Mouse (Mus musculus): ENCODE results near the gene Arhgap10. TPM values are rescaled to one million over a fixed set of nuclear protein-coding genes. Genes with fewer than 3 reads are reported as not detected.
A peak's percentile ranks its signal among the peaks of the same experiment; 100 is the strongest.

The Arhgap10 gene
- total RNA-seq (2021): 1 to 10 TPM; 6.9 to 7.6 TPM
- long read RNA-seq, experiment 1, partial matches to known transcripts: 1 of 3 reads
- long read RNA-seq, experiment 1, other reads (novel, unspliced or antisense): 1 of 3 reads
- long read RNA-seq, experiment 2, partial matches to known transcripts: 1 of 8 reads
- long read RNA-seq, experiment 2, other reads (novel, unspliced or antisense): 4 of 8 reads

DNA sequence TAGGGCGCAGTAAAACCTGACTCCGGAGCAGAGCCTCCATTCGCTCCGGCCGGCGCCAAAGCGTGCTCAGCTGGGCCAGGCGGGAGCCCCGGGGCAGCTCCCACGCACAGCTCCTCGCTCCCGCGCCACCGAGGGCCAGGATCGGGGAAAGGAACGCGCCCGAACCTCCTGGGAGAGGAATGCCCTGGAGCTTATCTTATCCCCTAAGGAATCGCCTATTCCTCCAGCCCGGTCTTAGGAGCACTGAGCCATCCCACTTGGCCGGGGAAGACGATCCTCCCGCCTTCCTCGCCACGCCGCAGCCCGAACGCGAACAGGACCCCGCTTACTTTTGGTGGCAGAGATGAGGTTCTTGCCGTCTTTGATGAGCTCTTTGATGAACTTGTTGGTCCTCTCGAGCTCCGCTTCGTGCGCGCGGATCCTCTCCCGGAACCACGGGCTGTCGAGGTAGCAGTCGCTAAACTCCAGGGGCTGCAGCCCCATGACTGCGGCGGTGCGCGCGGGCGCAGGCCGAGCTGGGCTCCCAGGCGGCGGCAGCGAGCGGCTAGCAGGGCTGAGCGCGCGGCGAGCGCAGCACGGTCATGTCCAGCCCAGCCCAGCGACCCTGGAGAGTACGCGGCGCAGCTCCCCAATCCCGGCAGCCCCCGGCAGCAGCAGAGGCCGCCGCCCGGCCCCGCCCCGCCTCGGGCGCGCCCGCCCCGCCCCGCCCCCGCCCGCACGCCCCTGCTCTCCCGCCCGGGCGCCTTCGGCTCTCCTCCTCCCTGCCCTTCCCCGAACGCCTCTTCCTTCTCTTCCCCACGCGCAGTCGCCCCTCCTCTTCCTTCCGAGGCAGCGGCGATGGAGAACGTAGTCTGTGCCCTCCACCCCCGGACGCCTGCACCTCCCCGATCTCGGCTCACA, at the start of gene Arhgap10:
Arhgap10 (minus strand) TSS at position 653 of the 900 bp plus-strand sequence.
- DNase-seq (ENCODE audit: low spot score in 2 of 2): peak; percentile 42 to 46

DNA sequence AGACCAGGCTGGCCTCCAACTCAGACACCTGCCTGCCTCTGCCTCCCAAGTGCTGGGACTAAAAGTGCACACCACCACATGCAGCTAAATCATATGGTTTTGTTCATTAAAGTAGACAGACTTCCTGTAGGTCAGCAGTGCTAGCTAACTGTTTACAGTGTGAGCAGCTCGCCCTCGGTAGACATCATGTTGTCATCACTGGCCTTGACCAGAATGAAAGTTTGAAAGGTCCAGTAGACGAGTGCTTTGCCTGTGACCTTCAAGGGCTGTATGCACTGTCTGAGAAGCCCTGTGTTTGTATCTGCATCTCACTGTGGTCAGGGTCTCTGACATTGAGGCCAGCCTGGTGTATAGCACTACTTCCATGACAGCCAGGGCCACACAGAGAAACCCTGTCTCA, 43.7 kb upstream of the Arhgap10 start:
- no peak for DNase-seq (ENCODE audit: low spot score in 2 of 2)

DNA sequence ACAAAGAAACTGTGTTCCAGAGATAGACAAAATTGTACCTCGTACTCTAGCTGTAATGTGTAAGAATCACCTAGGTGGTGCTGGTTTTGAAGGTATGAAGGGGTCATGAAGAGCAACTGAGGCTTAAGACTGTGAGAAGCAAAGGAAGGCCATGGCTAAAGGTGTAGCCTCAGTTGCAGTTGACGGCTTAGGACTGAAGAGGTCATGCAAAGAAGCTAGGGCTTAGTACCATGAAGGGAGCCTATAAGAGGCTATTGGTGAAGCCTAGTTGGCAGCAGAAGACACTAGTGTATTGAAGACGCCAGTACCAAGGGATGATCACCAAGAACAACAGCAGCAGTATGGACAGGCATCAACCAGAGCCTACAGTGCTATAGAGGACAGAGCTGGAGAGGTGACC, 34.7 kb upstream of the Arhgap10 start:
- DNase-seq (ENCODE audit: low spot score in 2 of 2): no peak

DNA sequence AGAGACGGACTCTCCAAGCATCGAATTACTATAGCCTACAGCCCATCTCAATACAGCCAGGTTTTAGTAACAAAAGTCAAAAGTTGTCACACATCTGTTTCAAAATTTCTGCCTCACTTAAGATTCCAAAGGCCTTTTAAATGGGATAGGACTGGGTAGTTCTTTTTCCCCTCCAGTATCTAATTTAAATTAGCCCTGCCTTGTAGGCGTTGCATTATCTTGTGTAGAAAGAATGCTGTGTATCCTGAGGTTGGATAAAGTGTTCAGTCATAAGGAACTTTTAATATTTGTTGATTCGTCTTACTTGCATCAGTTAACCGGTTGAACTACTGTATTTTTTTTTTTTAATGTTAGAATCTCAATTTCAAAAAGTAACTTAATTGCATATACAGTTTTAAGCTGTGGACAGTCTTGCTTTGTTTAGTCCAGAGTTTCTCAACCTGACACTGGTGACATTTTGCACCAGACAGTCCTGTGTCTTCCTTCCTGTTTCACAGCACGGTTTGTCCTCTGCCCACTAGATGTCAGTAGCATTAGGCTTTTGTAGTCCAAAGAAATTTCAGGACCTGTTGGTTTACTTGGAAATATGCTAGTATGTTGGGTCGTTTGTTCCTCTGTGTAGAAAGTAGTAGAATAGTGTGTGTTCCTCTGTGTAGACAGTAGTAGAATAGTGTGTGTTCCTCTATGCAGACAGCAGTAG, 32.3 kb upstream of the Arhgap10 start:
- peak in 1 of 2 experiments; percentile 29 for DNase-seq (ENCODE audit: low spot score in 2 of 2)

DNA sequence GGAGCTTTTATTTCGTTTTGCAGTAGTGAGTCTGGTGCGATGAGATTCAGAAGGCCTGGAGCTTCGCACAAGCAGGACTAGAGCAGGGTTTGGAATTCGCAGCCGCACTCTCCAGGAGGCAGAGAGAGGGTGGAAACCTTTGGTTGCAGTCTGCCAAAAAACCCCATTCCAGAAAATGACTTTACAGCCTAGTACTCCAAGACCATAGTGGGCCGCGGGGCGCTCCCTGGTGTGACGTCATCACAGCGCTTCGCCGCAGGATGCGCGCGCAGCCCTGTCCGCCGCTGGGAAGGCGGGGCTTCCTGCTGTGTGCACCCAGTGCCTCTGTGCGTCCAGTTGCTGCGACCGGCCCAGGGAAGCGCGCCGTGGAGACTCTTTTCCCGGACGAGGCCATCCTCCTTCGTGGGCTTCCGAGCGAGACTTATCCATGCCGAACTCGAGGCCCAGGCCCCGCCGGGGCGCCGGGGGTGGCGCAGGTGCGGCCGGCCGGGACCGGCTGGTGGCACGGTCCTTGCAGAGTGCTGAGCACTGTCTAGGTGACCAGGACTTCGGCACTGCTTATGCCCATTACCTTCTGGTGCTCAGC, 31.5 kb upstream of the Arhgap10 start, which contains the start of gene Prmt9:
Prmt9 (plus strand) TSS at position 277 of the 586 bp plus-strand sequence.
- peak; percentile 93 for DNase-seq (ENCODE audit: low spot score in 2 of 2)

DNA sequence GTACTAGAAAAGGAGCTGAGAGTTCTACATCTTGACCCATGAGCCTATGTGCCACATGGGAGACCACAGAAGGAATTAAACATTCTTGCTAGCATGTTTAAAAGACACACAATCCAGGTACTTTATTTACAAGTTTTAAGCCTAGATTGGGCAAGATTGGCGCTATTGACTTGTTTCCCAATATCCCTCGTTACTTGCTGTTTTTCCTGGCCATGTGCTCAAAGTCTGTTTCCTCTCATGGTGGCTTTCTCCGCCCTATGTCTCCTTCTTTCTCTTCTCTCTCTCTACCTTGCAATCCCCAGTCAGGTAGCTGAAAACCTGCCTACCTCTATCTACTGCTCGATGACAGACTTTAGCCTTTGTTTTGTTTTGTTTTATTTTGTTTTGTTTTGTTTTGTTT, 27.9 kb upstream of the Arhgap10 start:
- no peak for DNase-seq (ENCODE audit: low spot score in 2 of 2)

DNA sequence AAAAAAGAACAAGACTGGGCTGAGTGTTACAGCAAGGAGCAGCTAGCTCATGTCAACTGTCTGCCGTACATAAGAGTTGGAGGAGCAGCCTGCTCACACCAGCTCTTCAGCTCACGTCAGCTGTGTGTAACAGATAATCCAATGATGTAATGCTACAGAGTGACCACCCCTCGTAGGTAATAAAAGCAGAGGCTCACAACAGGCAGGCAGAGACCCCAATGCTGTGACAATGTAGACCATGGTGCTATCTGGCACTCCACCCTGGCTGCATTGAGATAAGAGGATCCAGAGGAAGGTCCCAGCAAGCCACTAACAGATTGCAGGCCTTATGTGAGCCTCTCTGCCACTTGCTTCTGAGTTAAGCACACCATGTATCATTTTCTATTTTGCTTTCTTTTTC, 26.7 kb upstream of the Arhgap10 start:
- DNase-seq (ENCODE audit: low spot score in 2 of 2): no peak

DNA sequence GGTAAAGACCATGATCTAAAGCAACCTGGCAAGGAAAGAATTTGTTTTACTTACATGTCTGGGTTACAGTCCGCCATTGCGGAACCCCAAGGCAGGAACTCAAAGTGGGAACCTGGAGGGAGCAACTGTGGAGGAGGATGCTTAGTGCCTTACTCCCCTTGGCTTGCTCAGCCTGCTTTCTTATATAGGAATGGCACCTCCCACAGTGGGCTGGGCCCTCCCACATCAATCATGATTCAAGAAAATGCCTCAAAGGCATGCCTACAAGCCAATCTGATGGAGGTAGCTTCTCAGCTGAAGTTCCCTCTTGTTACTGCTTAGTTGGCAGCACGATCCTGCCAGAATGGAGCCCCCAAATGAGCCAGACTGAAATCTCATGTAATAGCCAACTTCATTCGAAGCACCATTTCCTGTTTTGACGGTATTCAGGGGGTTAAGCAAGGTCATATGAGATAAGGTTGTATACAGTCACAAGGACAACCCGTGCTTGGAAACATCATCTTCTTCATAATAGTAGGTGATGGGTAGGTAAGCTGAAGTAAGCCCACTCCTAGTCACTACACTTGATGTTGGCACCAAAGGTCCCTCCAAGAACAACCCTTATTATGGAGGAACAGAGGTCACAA, 25.5 kb upstream of the Arhgap10 start:
- DNase-seq (ENCODE audit: low spot score in 2 of 2): no peak

DNA sequence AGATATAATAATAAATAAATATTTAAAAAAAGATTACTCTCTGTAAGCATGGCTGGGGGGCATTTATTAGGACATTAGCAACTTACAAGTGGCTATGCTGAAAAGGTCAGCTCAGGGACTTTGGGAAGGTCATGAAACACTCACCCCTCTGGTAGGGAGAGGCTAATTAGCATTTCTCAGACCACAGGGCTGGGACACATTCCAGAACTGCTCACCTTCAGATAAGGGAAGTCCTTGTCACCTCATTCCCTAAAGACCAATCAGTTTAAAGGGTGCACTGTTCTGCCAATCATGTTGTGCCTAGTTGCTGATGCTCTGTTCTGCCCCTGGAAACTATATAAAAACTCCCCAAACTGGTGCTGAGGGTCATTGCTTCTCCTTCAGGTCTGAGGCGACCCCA, 20.5 kb upstream of the Arhgap10 start:
- no peak for DNase-seq (ENCODE audit: low spot score in 2 of 2)

DNA sequence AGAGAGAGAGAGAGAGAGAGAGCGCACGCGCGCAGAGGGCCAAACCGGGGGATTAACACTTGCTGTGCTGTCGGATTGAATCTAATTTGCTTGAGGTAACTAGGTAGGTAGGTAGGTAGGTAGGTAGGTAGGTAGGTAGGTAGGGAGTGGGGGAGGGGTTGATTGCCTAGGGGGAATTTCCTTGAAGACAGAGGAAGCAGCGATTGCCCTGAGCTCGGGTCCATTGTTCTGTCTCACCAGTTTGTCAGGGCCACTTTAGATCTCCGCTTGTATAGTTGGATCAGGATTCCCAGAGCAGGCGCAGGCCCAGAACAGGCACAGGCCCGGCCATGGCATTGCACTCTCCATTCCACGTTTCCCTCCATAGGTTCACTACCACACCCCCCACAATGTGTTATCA, 19.1 kb upstream of the Arhgap10 start:
- DNase-seq (ENCODE audit: low spot score in 2 of 2): no peak

DNA sequence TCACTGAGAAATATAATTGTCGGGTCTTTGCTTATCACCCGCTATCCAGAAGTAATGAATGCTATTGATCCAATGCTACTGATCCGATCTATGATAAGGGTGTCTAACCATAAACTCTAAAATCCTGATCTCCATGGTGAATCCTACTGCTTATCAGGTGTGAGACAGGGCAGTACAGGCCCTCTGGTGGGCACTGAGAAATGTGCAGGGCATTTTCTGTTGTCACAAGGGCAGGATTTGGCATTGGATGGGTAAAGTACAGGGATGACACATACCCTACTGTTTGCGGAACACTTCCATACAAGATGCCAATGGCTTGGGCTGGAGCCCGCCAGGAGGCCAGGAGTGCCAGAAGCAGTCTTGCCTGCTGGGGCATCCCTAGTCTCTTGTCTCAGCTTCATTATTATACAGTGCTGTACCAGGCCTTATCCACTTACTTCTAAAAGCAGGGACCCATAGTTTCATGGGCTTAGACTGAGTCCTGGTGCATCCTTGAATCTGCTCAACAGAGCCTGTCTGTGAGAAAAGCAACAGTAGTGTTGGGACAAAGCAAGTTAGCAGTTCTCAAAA, 17.4 kb upstream of the Arhgap10 start:
- DNase-seq (ENCODE audit: low spot score in 2 of 2): peak; percentile 40 to 41

DNA sequence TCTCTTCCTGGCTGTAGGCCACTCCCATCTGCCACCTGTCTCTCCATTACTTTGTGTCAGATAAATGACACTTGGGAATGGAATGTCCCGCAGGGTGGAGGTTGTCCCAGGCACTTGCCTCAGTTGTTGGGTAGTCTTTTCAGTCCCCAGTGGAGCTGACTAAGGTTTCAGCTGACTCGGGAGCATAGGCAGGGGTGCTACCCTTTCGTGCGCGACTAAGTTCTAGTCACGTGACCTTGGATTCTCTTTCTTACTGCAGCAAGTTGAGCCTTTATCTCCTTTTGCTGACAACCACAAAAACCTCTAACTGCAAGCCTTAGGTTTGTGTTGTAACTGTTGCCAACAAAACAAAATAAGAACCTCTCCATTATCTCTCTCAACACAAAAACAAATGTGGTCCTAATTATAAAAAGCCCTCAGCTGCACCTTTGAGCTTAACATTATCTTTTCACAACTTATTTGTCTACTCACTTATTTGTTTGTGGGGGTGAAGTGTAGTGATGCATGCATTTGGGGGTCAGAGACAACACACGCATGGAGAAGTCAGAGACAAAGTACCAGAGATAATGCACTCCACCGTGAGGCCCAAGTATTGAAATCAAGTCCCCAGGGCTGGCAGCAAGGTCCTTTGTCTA, 16.7 kb upstream of the Arhgap10 start:
- DNase-seq (ENCODE audit: low spot score in 2 of 2): no peak

DNA sequence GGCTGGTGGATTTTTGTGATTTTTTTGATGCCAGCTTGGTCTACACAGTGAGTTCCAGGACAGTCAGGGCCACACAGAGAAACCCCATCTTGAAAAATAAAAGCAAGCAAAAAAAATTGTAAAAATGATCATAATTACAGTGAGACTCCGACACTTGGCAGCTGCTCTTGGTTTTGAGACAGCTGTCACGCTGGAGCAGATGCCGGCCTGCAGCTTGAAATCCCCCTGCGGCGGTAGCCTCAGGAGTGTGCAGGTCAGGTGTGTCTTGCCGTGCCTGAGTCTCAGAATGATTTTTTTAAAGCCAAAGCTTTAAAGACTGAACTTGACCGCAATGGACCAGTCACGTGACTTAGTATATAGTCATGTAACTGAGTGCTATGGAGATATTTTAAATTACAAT, 8.4 kb upstream of the Arhgap10 start:
- no peak for DNase-seq (ENCODE audit: low spot score in 2 of 2)

DNA sequence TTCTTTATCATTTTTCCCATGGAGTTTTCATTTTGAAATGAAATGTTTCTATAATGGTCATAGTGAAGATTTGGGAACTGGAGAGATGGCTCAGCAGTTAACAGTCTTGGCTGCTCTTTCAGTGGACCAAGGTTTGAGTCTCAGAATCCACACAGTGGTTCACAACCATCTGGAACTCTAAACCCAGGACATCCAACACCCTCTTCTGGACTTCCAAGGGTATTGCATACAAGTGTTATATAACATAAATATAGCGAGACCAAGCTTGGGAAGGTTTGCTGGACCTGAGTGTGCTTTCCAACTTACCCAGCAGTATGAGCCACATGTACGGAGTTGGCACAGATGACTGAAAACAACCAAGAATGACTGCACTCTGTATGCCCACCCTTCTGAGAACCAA, 7.2 kb upstream of the Arhgap10 start:
- no peak for DNase-seq (ENCODE audit: low spot score in 2 of 2)

DNA sequence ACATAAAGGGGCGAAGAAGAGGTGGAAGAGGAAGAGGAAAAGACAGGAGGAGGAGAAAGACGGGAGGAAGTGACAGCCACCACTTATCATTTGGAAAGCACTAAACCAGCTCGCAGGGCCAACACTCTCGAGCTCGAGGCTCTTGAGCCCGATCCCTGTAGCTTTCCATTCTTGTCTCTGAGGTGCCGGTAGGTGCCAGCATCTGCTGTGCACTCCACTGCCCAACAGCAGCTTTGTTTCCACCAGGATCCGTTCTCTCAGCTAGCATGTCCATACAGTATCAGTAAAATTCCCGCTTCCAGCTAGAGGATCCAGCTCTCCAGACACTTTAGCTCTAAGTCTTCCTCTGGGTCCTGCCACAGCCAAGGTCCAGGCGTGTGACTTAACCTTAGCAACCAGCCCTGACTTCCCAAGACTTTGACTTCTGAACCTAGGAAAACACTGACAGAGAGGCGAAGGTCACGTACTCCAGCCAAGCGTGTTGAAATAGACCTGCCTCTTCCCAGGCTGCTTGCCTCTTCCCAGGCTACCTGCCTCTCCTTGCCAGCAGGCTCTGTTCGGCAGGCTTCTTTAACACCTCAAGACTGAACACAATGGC, 6.4 kb upstream of the Arhgap10 start:
- no peak for DNase-seq (ENCODE audit: low spot score in 2 of 2)

DNA sequence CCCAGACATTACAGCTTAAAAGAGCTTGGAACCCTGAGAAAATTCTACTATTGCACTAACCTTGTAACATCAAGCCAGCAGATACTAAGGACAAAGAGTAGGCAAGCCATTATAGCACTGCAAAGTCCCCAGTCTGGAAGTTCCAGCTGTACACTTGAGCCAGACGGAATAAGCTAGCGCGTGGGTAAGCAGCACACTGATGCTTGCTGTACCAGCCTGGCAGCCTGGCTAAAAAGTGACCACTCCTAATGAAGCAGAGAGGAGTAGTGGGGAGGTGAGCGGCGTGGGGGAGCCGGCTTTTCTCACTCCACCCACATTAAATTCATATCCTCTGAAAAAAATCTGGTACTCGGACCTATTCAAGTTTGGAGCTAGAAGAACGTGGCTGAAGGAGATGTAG, 5.2 kb upstream of the Arhgap10 start:
- DNase-seq (ENCODE audit: low spot score in 2 of 2): no peak

DNA sequence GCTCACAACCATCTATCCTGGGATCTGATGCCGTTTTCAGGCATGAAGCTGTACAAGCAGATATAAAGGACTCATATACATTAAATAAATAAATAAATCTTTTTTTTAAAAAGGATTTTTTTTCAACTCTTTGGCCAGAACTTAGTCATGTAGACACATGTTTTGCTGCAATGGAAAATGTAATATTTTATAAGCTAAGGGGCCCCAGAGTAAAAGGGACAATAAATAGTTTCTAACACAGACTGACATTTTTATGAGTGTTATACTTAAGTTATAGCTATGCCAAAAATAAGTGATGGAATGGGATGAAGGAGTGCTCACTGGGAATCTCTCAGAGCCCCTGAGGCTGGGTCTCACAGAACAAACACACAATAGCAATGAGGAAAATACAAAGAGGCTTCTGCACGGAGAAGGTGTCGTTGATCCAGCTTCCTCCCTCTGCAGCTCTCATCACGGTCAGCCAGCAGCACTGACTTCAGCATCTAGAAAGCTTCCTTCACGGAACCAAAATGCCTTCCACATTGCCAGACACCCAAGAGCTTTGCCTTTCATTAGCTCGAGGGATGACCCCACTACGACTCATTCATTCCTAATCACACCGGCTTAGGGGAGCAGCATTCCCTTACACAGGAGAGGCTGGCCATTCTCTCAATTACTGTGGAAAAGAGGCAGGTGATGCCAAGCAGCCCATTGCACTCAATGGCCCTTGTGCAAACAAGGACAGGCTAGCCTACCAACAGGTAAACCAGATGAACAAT, 3.5 kb upstream of the Arhgap10 start:
- no peak for DNase-seq (ENCODE audit: low spot score in 2 of 2)

DNA sequence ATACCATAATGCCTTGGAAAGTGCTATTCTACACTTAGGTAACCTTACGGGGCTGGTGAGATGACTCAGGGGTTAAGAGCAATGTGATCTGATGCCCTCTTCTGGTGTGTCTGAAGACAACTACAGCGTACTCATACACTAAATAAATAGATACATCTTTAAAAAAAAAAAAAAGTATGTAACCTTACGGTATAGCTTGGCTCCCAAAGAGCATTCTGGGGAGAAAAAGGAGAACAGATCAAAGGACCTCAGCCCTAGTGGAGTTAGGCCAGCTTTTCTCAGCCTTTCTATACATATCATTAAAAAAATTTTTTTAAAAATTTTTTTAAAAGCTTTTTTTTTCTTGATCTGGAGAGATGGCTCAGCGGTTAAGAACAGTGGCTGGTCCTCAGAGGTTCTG, 2.8 kb upstream of the Arhgap10 start:
- DNase-seq (ENCODE audit: low spot score in 2 of 2): no peak

All from layer of hippocampus, postnatal 14 days (tissue).